Mouse (Mus musculus) forebrain, embryonic 10.5 days (tissue): Measurements from ENCODE around the gene Fnbp1. TPM values are rescaled to one million over a fixed set of nuclear protein-coding genes. Genes with fewer than 3 reads are reported as not detected.

ENCODE experiments used
- DNase-seq: peaks from one replicate; pipeline ENCODE4 v3.0.0-alpha.2; 2017; ENCODE audit warnings: low spot score; ENCODE audit errors: extremely low spot score
- H3K27ac ChIP-seq: fragments of 300-500 bp; sonication (generic); 2 replicates; pipeline ENCODE4 v1.5.1; 2016; ENCODE audit warnings: mild to moderate bottlenecking
- H3K27me3 ChIP-seq: fragments of 300-500 bp; sonication (generic); 2 replicates; pipeline ENCODE4 v1.6.1; 2016; ENCODE audit warnings: mild to moderate bottlenecking; ENCODE audit not compliant: poor library complexity, severe bottlenecking
- H3K36me3 ChIP-seq: fragments of 300-500 bp; sonication (generic); replicated peaks from 2 replicates; pipeline ENCODE4 v1.6.1; 2016; ENCODE audit warnings: mild to moderate bottlenecking, moderate library complexity
- H3K4me1 ChIP-seq: fragments of 300-500 bp; sonication (generic); 2 replicates; pipeline ENCODE4 v1.6.1; 2016
- H3K4me3 ChIP-seq: fragments of 300-500 bp; sonication (generic); 2 replicates; pipeline ENCODE4 v1.5.1; 2016; ENCODE audit warnings: mild to moderate bottlenecking, moderate library complexity
- H3K9me3 ChIP-seq: fragments of 300-500 bp; sonication (generic); 2 replicates; pipeline ENCODE4 v1.6.1; 2016; ENCODE audit warnings: mild to moderate bottlenecking, moderate library complexity
- WGBS: fragments of 180-500 bp; shearing (Covaris S2); methylation state at CpG from one replicate; pipeline ENCODE4 v1.1.7; 2016; 5-methylcytosine and 5-hydroxymethylcytosine counted together
- polyA plus RNA-seq: library from polyadenylated mRNA; unstranded; fragments of >200 nt; fragmentation: Nextera tagmentation; extraction: Ambion mirVana; gene quantifications from 2 replicates; pipeline ENCODE4 v1.2.1, GENCODE M21; 2016

The Fnbp1 gene
- polyA plus RNA-seq, 1 experiment from 2014 or later, result 13.3 TPM

GRCm38 (mm10) chr2:31067696-31068245 is 74.0 kb downstream of the Fnbp1 start:
- no peak for DNase-seq
- H3K4me1 ChIP-seq, result peaks cover 36% of the 10 kb centered on the region
- H3K9me3 ChIP-seq, result no peaks in the 10 kb centered on the region
- H3K4me3 ChIP-seq, result peak overlapping the region; percentile 16; the same call in 1 of the 2 replicates
- H3K27me3 ChIP-seq, result no peaks in the 10 kb centered on the region
- H3K36me3 ChIP-seq, result peaks cover 9% of the 10 kb centered on the region
- peak overlapping the region; percentile 91 for H3K27ac ChIP-seq
- WGBS, result 56% methylated on average over 7 of the region's 7 CpGs

- H3K9me3 ChIP-seq, result no peaks in the 10 kb centered on the region
- H3K36me3 ChIP-seq, result peaks cover 2% of the 10 kb centered on the region; the same call in 1 of the 2 replicates
- WGBS, result 84% methylated on average over 13 of the region's 13 CpGs
- H3K27me3 ChIP-seq, result no peaks in the 10 kb centered on the region
- peak overlapping the region; percentile 91 for H3K27ac ChIP-seq
- DNase-seq, result no peak
- H3K4me3 ChIP-seq, result no peak overlapping the region
- peaks cover 38% of the 10 kb centered on the region for H3K4me1 ChIP-seq
Observed at GRCm38 (mm10) chr2:31067059-31067595, 74.7 kb downstream of the Fnbp1 start.

- Histone ChIP-seq H3K27me3 (no peaks in the 10 kb centered on the region), H3K4me3 (no peak overlapping the region), H3K36me3 (0 out of 2 replicates have a peak, but pooled peaks cover 3% of the 10 kb centered on the region), H3K9me3 (no peaks in the 10 kb centered on the region), H3K27ac (peak overlapping the region; percentile 91), H3K4me1 (peaks cover 38% of the 10 kb centered on the region)
- WGBS, result 87% methylated on average over 11 of the region's 11 CpGs
- DNase-seq, result no peak
Observed at GRCm38 (mm10) chr2:31066019-31066789, 75.6 kb downstream of the Fnbp1 start.

DNA sequence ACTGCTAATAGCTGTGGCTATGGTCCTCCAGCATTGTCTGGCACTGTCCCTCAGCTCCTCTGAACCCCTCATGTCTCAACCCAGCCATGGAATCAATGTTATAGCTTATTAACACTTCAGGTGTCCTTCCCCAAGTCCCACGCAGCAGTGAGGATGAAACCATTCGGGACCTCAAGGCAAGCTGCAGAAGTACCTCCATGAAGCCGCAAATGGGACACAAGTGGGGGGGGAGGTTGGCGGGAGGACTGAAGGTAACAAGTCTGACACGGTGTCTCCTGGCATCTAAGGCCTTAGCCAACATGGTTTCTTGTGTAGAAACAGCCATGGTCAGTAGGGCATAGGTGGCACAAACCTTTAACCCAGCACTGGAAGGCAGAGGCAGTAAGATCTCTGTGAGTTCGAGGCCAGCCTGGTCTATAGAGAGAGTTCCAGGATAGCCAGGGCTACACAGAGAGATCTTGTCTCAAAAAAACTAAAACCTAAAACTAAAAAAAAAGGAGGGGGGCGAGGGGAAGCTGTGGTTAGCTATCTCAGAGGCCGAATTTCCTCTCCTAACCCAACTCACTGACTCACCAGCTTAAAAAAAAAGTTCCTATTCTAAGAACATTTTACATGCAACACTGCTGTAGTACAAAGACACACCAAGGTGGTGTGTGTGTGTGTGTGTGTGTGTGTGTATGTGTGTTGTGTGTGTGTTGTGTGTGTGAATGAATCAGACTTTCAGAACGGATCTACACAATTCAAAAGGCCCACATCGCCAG is 79.8 kb downstream of the Fnbp1 start:
- no peaks in the 10 kb centered on the region for H3K9me3 ChIP-seq
- peaks cover 13% of the 10 kb centered on the region for H3K4me1 ChIP-seq
- H3K36me3 ChIP-seq, result peaks cover 17% of the 10 kb centered on the region
- H3K4me3 ChIP-seq, result no peak overlapping the region
- WGBS, result 91% methylated on average over 10 of the region's 10 CpGs
- 0 out of 2 replicates have a peak overlapping the region, but pooled peaks have one; percentile 15 for H3K27ac ChIP-seq
- H3K27me3 ChIP-seq, result no peaks in the 10 kb centered on the region
- DNase-seq, result no peak

DNA sequence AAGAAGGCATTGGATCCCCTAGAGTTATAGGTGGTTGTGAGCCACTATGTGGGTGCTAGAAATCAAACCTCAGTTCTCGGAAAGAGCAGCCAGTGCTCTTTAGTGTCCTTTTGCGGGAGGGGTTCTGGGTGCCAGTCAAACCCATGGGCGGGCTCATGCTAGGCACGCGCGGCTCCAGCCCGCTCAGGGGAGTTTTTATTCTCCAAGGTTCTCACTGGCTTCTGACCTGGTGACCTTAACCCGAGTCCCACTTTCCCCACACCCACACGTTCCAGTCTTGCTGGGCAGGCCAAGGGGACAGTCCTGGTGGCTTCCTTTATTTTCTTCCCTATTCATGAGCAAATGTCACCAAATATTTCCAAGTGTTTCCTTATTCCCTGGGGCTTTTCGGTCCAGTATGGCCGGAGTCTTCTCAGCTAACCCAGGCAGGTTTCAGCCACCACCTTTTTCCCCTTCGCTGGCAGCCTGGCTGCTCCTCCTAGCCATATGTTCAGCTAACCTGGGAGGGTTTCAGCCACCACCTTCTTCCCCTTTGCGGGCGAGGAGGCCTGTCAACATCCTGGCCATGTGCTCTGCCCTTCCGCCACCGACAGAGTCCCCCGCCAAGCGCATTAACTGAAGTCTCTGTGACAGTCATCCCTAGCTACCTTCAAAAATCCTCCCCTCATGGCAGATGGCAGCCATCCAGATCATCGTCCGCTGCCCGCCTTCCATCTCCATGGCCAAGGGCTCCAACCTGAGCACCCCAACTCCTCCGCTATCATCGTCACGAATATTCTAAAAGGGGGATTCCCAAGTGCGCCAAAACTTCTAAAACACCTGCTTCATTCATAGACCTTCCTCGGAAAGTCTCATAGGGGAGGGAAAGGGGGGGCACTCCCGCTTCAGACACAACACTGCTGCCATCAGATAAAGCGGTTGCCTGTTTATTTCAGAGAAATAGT is 80.7 kb downstream of the Fnbp1 start:
- H3K27ac ChIP-seq, result no peak overlapping the region
- peaks cover 6% of the 10 kb centered on the region for H3K4me1 ChIP-seq
- WGBS, result 92% methylated on average over 28 of the region's 28 CpGs
- no peak for DNase-seq
- H3K4me3 ChIP-seq, result no peak overlapping the region
- no peaks in the 10 kb centered on the region; the same call in 1 of the 2 replicates for H3K9me3 ChIP-seq
- H3K36me3 ChIP-seq, result peaks cover 27% of the 10 kb centered on the region
- no peaks in the 10 kb centered on the region for H3K27me3 ChIP-seq

DNA sequence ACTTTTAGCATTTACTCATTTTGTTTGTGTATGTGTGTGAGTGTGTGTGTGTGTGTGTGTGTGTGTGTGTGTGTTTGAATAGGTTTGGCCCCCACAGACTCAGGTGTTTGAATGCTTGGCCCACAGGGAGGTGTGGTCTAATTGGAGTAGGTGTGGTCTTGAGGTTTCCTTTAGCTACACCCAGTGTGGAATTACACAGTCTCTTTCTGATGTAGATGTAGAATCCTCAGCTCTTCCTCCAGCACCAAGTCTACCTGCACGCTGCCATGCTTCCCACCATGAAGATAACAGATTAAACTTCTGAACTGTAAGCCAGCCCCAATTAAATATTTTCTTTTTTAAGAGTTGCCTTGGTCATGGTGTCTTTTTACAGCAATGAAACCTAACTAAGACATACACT is 81.5 kb downstream of the Fnbp1 start:
- no peak for DNase-seq
- WGBS, result 92% methylated on average over 1 of the region's 1 CpGs
- Histone ChIP-seq H3K9me3 (no peaks in the 10 kb centered on the region; the same call in 1 of the 2 replicates), H3K27ac (no peak overlapping the region), H3K4me3 (no peak overlapping the region), H3K27me3 (no peaks in the 10 kb centered on the region), H3K36me3 (peaks cover 35% of the 10 kb centered on the region), H3K4me1 (peaks cover 6% of the 10 kb centered on the region)

- WGBS, result 93% methylated on average over 4 of the region's 4 CpGs
- Histone ChIP-seq H3K4me1 (peaks cover 6% of the 10 kb centered on the region), H3K36me3 (peaks cover 50% of the 10 kb centered on the region), H3K27me3 (no peaks in the 10 kb centered on the region), H3K9me3 (no peaks in the 10 kb centered on the region; the same call in 1 of the 2 replicates), H3K4me3 (no peak overlapping the region), H3K27ac (no peak overlapping the region)
- no peak for DNase-seq
Observed at GRCm38 (mm10) chr2:31058443-31058842, 83.4 kb downstream of the Fnbp1 start.

GRCm38 (mm10) chr2:31057549-31058177 is 84.1 kb downstream of the Fnbp1 start:
- H3K36me3 ChIP-seq, result peaks cover 58% of the 10 kb centered on the region
- no peak overlapping the region for H3K27ac ChIP-seq
- no peaks in the 10 kb centered on the region for H3K27me3 ChIP-seq
- no peak overlapping the region for H3K4me3 ChIP-seq
- DNase-seq, result no peak
- 82% methylated on average over 6 of the region's 6 CpGs for WGBS
- peaks cover under 1% of the 10 kb centered on the region; the same call in 1 of the 2 replicates for H3K4me1 ChIP-seq
- H3K9me3 ChIP-seq, result no peaks in the 10 kb centered on the region; the same call in 1 of the 2 replicates

DNA sequence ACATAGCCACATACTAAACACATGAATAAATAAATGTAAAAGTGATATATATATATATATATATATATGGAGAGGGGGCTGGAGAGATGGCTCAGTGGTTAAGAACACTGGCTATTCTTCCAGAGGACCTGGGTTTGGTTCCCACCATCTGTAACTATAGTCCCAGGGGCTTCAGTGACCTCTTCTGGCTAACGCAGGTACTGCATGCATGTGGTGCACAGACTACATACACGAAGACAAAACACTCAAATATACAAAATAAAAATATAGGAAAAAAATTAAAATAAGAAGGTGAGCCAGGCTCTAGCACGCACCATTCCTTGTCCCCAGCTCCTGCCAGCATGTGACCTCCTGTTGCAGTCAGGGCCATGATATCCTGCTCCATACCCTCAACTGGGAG is 85.7 kb downstream of the Fnbp1 start:
- WGBS, result 95% methylated on average over 3 of the region's 3 CpGs

GRCm38 (mm10) chr2:31053851-31054340 is 87.9 kb downstream of the Fnbp1 start:
- peaks cover 66% of the 10 kb centered on the region for H3K36me3 ChIP-seq
- 92% methylated on average over 11 of the region's 11 CpGs for WGBS
- no peak for DNase-seq
- H3K27me3 ChIP-seq, result no peaks in the 10 kb centered on the region
- no peaks in the 10 kb centered on the region; the same call in 1 of the 2 replicates for H3K9me3 ChIP-seq
- H3K4me1 ChIP-seq, result no peaks in the 10 kb centered on the region
- no peak overlapping the region for H3K4me3 ChIP-seq
- no peak overlapping the region for H3K27ac ChIP-seq

More for the DNA sequence above, 85.7 kb downstream of the Fnbp1 start:
- Histone ChIP-seq H3K4me1 (no peaks in the 10 kb centered on the region), H3K36me3 (peaks cover 66% of the 10 kb centered on the region), H3K27me3 (no peaks in the 10 kb centered on the region), H3K9me3 (no peaks in the 10 kb centered on the region; the same call in 1 of the 2 replicates), H3K27ac (no peak overlapping the region), H3K4me3 (no peak overlapping the region)
- DNase-seq, result no peak

DNA sequence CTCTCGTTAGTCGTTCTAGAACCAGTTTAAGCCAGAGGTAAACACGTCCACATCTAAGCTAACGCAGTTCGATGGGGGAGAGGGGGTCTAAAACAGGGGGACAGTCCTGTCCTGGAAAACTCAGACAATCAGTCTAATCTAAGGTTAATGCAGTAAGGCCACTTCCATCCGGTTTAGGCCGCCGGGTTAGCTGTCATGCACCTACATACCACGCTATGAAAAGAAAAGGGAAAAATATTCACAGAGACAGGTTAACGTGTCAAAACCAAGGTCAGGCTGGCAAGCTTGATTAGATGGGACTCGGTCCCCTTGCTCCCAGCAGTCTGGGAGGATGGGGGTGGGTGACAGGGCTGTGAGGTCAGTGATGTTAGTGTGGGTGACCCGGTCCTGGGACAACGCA is 88.4 kb downstream of the Fnbp1 start:
- WGBS, result 93% methylated on average over 13 of the region's 13 CpGs

More for the DNA sequence above, 88.4 kb downstream of the Fnbp1 start:
- Histone ChIP-seq H3K27me3 (no peaks in the 10 kb centered on the region), H3K27ac (no peak overlapping the region), H3K36me3 (peaks cover 63% of the 10 kb centered on the region), H3K9me3 (no peaks in the 10 kb centered on the region; the same call in 1 of the 2 replicates), H3K4me3 (no peak overlapping the region), H3K4me1 (no peaks in the 10 kb centered on the region)
- no peak for DNase-seq
